Mouse (Mus musculus): ENCODE data around the gene Ets1. TPM values are rescaled to one million over a fixed set of nuclear protein-coding genes. Genes with fewer than 3 reads are reported as not detected.

Gene Ets1
- total RNA-seq, 2 experiments from 2014 or later = 22.2 to 24.6 TPM

- DNase-seq (ENCODE audit: low spot score in 2 of 2) = no peak
Measured at GRCm38 (mm10) chr9:32749721-32750480, 113.9 kb downstream of the Ets1 start.

GRCm38 (mm10) chr9:32752602-32753001 lies 116.6 kb downstream of the Ets1 start:
- no peak for DNase-seq (ENCODE audit: low spot score in 2 of 2)

GRCm38 (mm10) chr9:32754311-32754710 lies 118.3 kb downstream of the Ets1 start:
- DNase-seq (ENCODE audit: low spot score in 2 of 2) = no peak

- DNase-seq (ENCODE audit: low spot score in 2 of 2) = no peak
Measured at GRCm38 (mm10) chr9:32756002-32756401, 120.0 kb downstream of the Ets1 start.

GRCm38 (mm10) chr9:32758280-32758905 lies 122.4 kb downstream of the Ets1 start:
- no peak for DNase-seq (ENCODE audit: low spot score in 2 of 2)

GRCm38 (mm10) chr9:32760649-32761157 lies 124.7 kb downstream of the Ets1 start:
- DNase-seq (ENCODE audit: low spot score in 2 of 2) = no peak

GRCm38 (mm10) chr9:32761326-32761725 lies 125.3 kb downstream of the Ets1 start:
- no peak for DNase-seq (ENCODE audit: low spot score in 2 of 2)

GRCm38 (mm10) chr9:32764374-32764773 lies 128.4 kb downstream of the Ets1 start:
- no peak for DNase-seq (ENCODE audit: low spot score in 2 of 2)

GRCm38 (mm10) chr9:32765123-32765522 lies 129.1 kb downstream of the Ets1 start:
- DNase-seq (ENCODE audit: low spot score in 2 of 2) = no peak

GRCm38 (mm10) chr9:32778866-32779265 lies 142.8 kb downstream of the Ets1 start:
- DNase-seq (ENCODE audit: low spot score in 2 of 2) = no peak

- no peak for DNase-seq (ENCODE audit: low spot score in 2 of 2)
Measured at GRCm38 (mm10) chr9:32782391-32783092, 146.5 kb downstream of the Ets1 start.

GRCm38 (mm10) chr9:32787091-32787490 lies 151.1 kb downstream of the Ets1 start:
- DNase-seq (ENCODE audit: low spot score in 2 of 2) = no peak

GRCm38 (mm10) chr9:32787615-32788014 lies 151.6 kb downstream of the Ets1 start:
- peak in 1 of 2 experiments; percentile 27 for DNase-seq (ENCODE audit: low spot score in 2 of 2)

GRCm38 (mm10) chr9:32789306-32789705 lies 153.3 kb downstream of the Ets1 start:
- peak in 1 of 2 experiments; percentile 7 for DNase-seq (ENCODE audit: low spot score in 2 of 2)

GRCm38 (mm10) chr9:32791699-32792098 lies 155.7 kb downstream of the Ets1 start:
- DNase-seq (ENCODE audit: low spot score in 2 of 2) = no peak

GRCm38 (mm10) chr9:32798171-32798570 lies 162.2 kb downstream of the Ets1 start:
- no peak for DNase-seq (ENCODE audit: low spot score in 2 of 2)

GRCm38 (mm10) chr9:32806106-32806505 lies 170.1 kb downstream of the Ets1 start:
- no peak for DNase-seq (ENCODE audit: low spot score in 2 of 2)

Other genes starting within 250 kb of the Ets1 start
- 10 to 100 TPM; 11.0 to 14.6 TPM for gene Fli1, start 93.4 kb upstream of the Ets1 start, total RNA-seq (2021)